Comparison of ENCODE assay signal across 9 mouse cellular contexts in the genomic region with DNA sequence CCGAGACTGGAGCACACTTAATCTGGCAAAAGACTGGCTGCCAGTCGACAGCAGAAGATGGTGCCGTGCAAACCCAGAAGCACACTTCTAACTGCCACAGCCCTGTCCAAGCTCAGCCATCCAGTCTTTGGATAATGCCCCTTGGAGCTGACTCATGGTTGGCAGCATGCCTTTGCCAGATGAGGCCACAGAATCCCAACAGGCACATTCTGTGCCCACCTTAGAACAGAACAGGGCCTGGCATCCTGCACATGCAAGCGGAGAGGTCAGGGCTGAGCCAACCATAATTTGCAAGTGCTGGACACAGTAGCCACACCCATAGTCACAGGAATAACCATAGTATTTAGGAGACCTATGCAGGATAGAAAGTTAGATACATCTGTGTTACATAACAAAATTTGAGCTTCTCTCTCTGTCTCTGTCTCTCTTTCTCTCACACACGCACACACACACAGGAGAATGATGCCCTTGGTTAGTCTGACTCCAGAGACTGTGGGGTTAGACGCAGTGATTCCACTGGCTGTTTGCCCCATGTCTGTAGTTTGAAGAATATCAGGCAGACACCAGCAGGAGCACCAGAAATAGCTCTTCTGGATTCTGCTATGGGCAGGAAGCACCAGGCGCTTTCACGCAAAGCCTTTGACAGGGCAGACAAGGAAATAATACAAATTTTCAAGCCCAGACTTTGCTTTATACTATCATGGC. TPM values are rescaled to one million over a fixed set of nuclear protein-coding genes. Genes with fewer than 3 reads are reported as not detected.
DNase-seq lines count a peak whose midpoint lies in the region; ATAC-seq and TF ChIP-seq lines count a peak whose summit lies in the region.
"Had no signal": no experiment of that assay in that cellular context is flagged by ENCODE, and none has a peak within 500 bp of the region (broad histone marks: within the 10 kb centered on the region; RNA-seq: fewer than 3 reads in every experiment).

No protein-coding gene starts in this region.

- no peak for TF ChIP-seq CTCF in heart, adult 2 months (IDR thresholded peaks at IDR 0.05)

- H3K9ac ChIP-seq in heart, adult 2 months (ENCODE audit: low read depth, low read length) = no peak overlapping the region
- no peak overlapping the region for H3K9ac ChIP-seq in heart, embryonic 11.5 days (ENCODE audit: low read depth, low read length)
- no peak overlapping the region for H3K9ac ChIP-seq in midbrain, embryonic 13.5 days (replicated peaks)
- H3K9ac ChIP-seq in hindbrain, embryonic 16.5 days (ENCODE audit: low read depth, low read length) = no peak overlapping the region
- H3K9ac ChIP-seq in midbrain, embryonic 16.5 days (ENCODE audit: low read depth, low read length) = no peak overlapping the region

- no peak for TF ChIP-seq POLR2A in heart, adult 2 months (IDR thresholded peaks at IDR 0.05; ENCODE audit: insufficient read depth, low read depth, low read length)

- DNase-seq in heart, adult 2 months = peak; percentile 67 to 77
- DNase-seq in urinary bladder, postnatal 14 days (ENCODE audit: low spot score) = peak; percentile 43
- DNase-seq in urinary bladder, postnatal 25 days (ENCODE audit: low spot score) = no peak
- peak; percentile 59 to 61 for DNase-seq in heart, postnatal 14 days
- DNase-seq: kidney, adult 11 months had no signal

- no peaks in the 10 kb centered on the region for H3K79me2 ChIP-seq in heart, adult 2 months (replicated peaks; ENCODE audit: control insufficient read depth, insufficient read depth, low read length)

- no peak for ATAC-seq in heart, embryonic 11.5 days (replicated peaks; ENCODE audit: insufficient number of reproducible peaks, low FRiP score, low TSS enrichment)
- ATAC-seq in midbrain, embryonic 13.5 days = no peak
- no peak for ATAC-seq in hindbrain, embryonic 16.5 days
- no peak for ATAC-seq in midbrain, embryonic 16.5 days

- peaks cover 8% of the 10 kb centered on the region for H3K4me1 ChIP-seq in heart, adult 2 months (ENCODE audit: control insufficient read depth, insufficient read depth, low read length)
- H3K4me1 ChIP-seq in heart, embryonic 11.5 days (ENCODE audit: control insufficient read depth, insufficient read depth, low read length) = no peaks in the 10 kb centered on the region
- H3K4me1 ChIP-seq in midbrain, embryonic 13.5 days (replicated peaks) = no peaks in the 10 kb centered on the region
- H3K4me1 ChIP-seq in hindbrain, embryonic 16.5 days (ENCODE audit: control insufficient read depth, insufficient read depth, low read depth, low read length) = no peaks in the 10 kb centered on the region
- H3K4me1 ChIP-seq in midbrain, embryonic 16.5 days (ENCODE audit: control insufficient read depth, insufficient read depth, low read length) = no peaks in the 10 kb centered on the region

- H3K4me3 ChIP-seq in heart, adult 2 months = peak overlapping the region; percentile 5; the same call in 1 of the 2 replicates
- no peak overlapping the region for H3K4me3 ChIP-seq in heart, embryonic 11.5 days (ENCODE audit: low read depth, low read length)
- no peak overlapping the region for H3K4me3 ChIP-seq in midbrain, embryonic 13.5 days (replicated peaks)
- no peak overlapping the region for H3K4me3 ChIP-seq in hindbrain, embryonic 16.5 days (ENCODE audit: low read length)
- H3K4me3 ChIP-seq in midbrain, embryonic 16.5 days (ENCODE audit: low read depth, low read length) = no peak overlapping the region

- intact Hi-C loops in heart, adult 2 months (cut with DNase I) = no loop called here
- intact Hi-C loops in heart, postnatal 14 days (cut with DNase I) = no loop called here

- H3K27ac ChIP-seq in heart, adult 2 months = peak overlapping the region; percentile 72
- H3K27ac ChIP-seq in heart, embryonic 11.5 days (ENCODE audit: low read depth, low read length) = no peak overlapping the region
- no peak overlapping the region for H3K27ac ChIP-seq in midbrain, embryonic 13.5 days
- H3K27ac ChIP-seq in hindbrain, embryonic 16.5 days (ENCODE audit: low read depth, low read length) = no peak overlapping the region
- no peak overlapping the region for H3K27ac ChIP-seq in midbrain, embryonic 16.5 days (ENCODE audit: low read length)

- no peaks in the 10 kb centered on the region for H3K36me3 ChIP-seq in heart, adult 2 months (ENCODE audit: control insufficient read depth, insufficient read depth, low read length)
- no peaks in the 10 kb centered on the region for H3K36me3 ChIP-seq in heart, embryonic 11.5 days (ENCODE audit: control insufficient read depth, insufficient read depth, low read length)
- H3K36me3 ChIP-seq in midbrain, embryonic 13.5 days = no peaks in the 10 kb centered on the region
- H3K36me3 ChIP-seq in hindbrain, embryonic 16.5 days (ENCODE audit: control insufficient read depth, insufficient read depth, low read length) = no peaks in the 10 kb centered on the region
- H3K36me3 ChIP-seq in midbrain, embryonic 16.5 days (ENCODE audit: control insufficient read depth, insufficient read depth, low read length) = no peaks in the 10 kb centered on the region

- no peak overlapping the region for H3K4me2 ChIP-seq in heart, embryonic 11.5 days
- no peak overlapping the region for H3K4me2 ChIP-seq in midbrain, embryonic 13.5 days (replicated peaks)
- H3K4me2 ChIP-seq in hindbrain, embryonic 16.5 days (ENCODE audit: low read length) = no peak overlapping the region
- H3K4me2 ChIP-seq in midbrain, embryonic 16.5 days (ENCODE audit: low read length) = no peak overlapping the region

- no peaks in the 10 kb centered on the region for H3K27me3 ChIP-seq in heart, adult 2 months (ENCODE audit: control insufficient read depth, insufficient read depth, low read length)
- no peaks in the 10 kb centered on the region for H3K27me3 ChIP-seq in heart, embryonic 11.5 days (ENCODE audit: control insufficient read depth, insufficient read depth, low read length)
- no peaks in the 10 kb centered on the region for H3K27me3 ChIP-seq in midbrain, embryonic 13.5 days
- no peaks in the 10 kb centered on the region for H3K27me3 ChIP-seq in hindbrain, embryonic 16.5 days (replicated peaks; ENCODE audit: control insufficient read depth, insufficient read depth, low read length)
- H3K27me3 ChIP-seq in midbrain, embryonic 16.5 days (ENCODE audit: control insufficient read depth, insufficient read depth, low read depth, low read length) = no peaks in the 10 kb centered on the region

- WGBS in heart, adult 2 months = 55% methylated on average over 8 of the region's 8 CpGs
- WGBS in heart, embryonic 11.5 days (ENCODE audit: insufficient replicate concordance) = 73% methylated on average over 8 of the region's 8 CpGs
- WGBS in midbrain, embryonic 13.5 days = 92% methylated on average over 8 of the region's 8 CpGs
- WGBS in hindbrain, embryonic 16.5 days = 85% methylated on average over 8 of the region's 8 CpGs
- WGBS in midbrain, embryonic 16.5 days = 86% methylated on average over 8 of the region's 8 CpGs

- H3K9me3 ChIP-seq in heart, embryonic 11.5 days (replicated peaks; ENCODE audit: control insufficient read depth, low read length) = no peaks in the 10 kb centered on the region
- H3K9me3 ChIP-seq in midbrain, embryonic 13.5 days = no peaks in the 10 kb centered on the region
- H3K9me3 ChIP-seq in hindbrain, embryonic 16.5 days (ENCODE audit: control insufficient read depth, low read length) = no peaks in the 10 kb centered on the region
- no peaks in the 10 kb centered on the region for H3K9me3 ChIP-seq in midbrain, embryonic 16.5 days (replicated peaks; ENCODE audit: control insufficient read depth, low read length, poor library complexity, severe bottlenecking)

- TF ChIP-seq EP300 in heart, adult 2 months (IDR thresholded peaks at IDR 0.05; ENCODE audit: insufficient read depth, low read depth, low read length) = peak; percentile 91

RNA-seq across cellular contexts. Expression of a gene that starts 17.2 kb away (rescaled TPM):
- 10 to 100 TPM; 33.1 to 33.3 TPM for total RNA-seq in heart, adult 2 months (2021)
- 18.1 and 23.4 TPM in 2 replicates for polyA plus RNA-seq in heart, adult 2 months (2012; rRNA removed)
- polyA plus RNA-seq in heart, embryonic 11.5 days (2014; fragmentation: Nextera tagmentation; extraction: Ambion mirVana) = 13.0 and 13.7 TPM in 2 replicates
- 10 to 100 TPM; 28.5 to 30.5 TPM for total RNA-seq in heart, postnatal 14 days (2021)
- polyA plus RNA-seq in midbrain, embryonic 13.5 days (2015; fragmentation: Nextera tagmentation; extraction: Ambion mirVana) = 3.2 and 3.4 TPM in 2 replicates
- 6.3 and 7.4 TPM in 2 replicates for polyA plus RNA-seq in hindbrain, embryonic 16.5 days (2015; fragmentation: Nextera tagmentation; extraction: Ambion mirVana)
- polyA plus RNA-seq in midbrain, embryonic 16.5 days (2015; fragmentation: Nextera tagmentation; extraction: Ambion mirVana) = 4.6 TPM in 2 replicates

RNA-seq across cellular contexts. Expression of a gene that starts 43.0 kb away (rescaled TPM):
- total RNA-seq in heart, adult 2 months (2021) = 1 to 10 TPM; 4.3 to 5.0 TPM
- 2.7 and 3.7 TPM in 2 replicates for polyA plus RNA-seq in heart, adult 2 months (2012; rRNA removed)
- 18.5 and 22.2 TPM in 2 replicates for polyA plus RNA-seq in heart, embryonic 11.5 days (2014; fragmentation: Nextera tagmentation; extraction: Ambion mirVana)
- total RNA-seq in heart, postnatal 14 days (2021) = 1 to 10 TPM; 6.7 to 6.9 TPM
- polyA plus RNA-seq in midbrain, embryonic 13.5 days (2015; fragmentation: Nextera tagmentation; extraction: Ambion mirVana) = 36.0 and 41.0 TPM in 2 replicates
- polyA plus RNA-seq in hindbrain, embryonic 16.5 days (2015; fragmentation: Nextera tagmentation; extraction: Ambion mirVana) = 30.0 and 30.3 TPM in 2 replicates
- 27.9 and 31.6 TPM in 2 replicates for polyA plus RNA-seq in midbrain, embryonic 16.5 days (2015; fragmentation: Nextera tagmentation; extraction: Ambion mirVana)
